Mouse (Mus musculus): ENCODE measurements at regions not wholly inside any gene's neighbourhood (a gene's known extent, or its start where the extent isn't known, plus 50 kb on each side); places are given as distances from the start of the nearest gene placed in this dataset.

DNA sequence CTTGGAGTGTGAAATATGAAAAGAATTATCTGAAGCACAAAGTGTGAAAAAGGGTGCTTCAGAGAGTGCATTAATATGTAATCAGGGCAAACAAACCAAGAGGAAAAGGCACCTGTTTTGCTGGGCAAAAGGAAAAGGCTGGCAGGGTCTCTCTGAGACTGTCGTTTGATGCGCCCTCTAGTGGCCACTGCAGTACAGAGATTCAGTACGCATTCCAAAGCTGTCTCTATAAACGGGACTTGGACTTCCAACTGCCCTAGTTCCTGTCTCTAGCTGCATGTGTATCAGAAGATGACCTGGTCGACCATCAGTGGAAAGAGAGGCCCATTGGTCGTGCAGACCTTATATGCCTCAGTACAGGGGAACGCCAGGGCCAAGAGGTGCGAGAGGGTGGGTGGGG, 58.7 kb upstream of the D16Ertd472e start:
- peak; percentile 44 for DNase-seq (ENCODE audit: low read depth, low spot score)

DNA sequence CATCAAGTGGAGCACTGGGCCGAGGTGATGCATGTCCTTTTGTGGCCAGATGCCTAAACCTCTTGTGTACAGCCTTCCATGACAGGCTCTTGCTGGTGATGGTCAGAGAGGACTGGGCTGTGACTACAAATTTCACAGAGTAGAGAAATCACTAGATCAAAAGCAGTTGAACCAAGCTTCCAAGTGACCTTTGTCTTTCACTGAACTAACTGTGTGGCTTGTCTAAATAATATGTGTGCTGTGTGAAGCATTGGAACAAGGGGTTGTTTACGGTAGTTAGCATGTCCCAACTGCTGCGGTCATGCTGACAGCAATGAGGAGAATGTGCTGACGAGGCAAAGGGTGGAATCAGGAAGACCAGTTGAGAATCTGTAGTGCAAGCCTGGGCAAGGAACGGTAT, 55.3 kb upstream of the D16Ertd472e start:
- no peak for DNase-seq (ENCODE audit: low read depth, low spot score)

DNA sequence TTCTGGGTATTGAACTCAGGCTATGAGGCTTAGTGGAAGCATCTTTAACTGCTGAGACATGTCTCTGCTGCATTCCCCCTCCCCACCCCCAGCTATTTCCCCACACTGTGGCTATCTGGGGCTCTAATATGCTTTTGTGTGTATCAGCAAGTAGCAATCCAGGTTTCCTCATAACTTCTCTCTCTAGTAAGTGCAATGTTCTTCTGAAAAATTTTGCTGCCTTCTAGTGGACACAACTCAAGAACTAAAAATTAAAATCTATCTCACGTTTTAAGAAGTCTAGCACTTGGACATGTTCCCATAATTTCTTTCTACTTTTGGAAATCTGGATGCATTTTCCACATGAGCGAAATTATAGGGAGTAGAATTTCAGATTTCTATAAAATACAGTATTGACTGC, 50.3 kb upstream of the D16Ertd472e start:
- no peak for DNase-seq (ENCODE audit: low read depth, low spot score)

All from A20 (cell line).